Mouse (Mus musculus) mouse trophoblast stem cell (cell line): ENCODE results near the gene Slc35e3.
"Not testable (repeated sequence)": the region's sequence is repeated elsewhere in the genome, so short reads cannot be mapped to it uniquely, and the experiment has no call there.

ENCODE experiments used
- in situ Hi-C, 2 experiments: fragments of 300-500 bp; cut with MseI, MboI; formaldehyde crosslinking; loops; 2 replicates in 1 of 2; 3 replicates in 1 of 2; pipeline ENCODE4 v1.15.1; 2025

The Slc35e3 gene

GRCm38 (mm10) chr10:117762281-117762830 is 16.2 kb upstream of the Slc35e3 start:
- in situ Hi-C loops, result no loop called here

- in situ Hi-C loops, result no loop called here
Observed at GRCm38 (mm10) chr10:117761551-117761950, 15.4 kb upstream of the Slc35e3 start.

DNA sequence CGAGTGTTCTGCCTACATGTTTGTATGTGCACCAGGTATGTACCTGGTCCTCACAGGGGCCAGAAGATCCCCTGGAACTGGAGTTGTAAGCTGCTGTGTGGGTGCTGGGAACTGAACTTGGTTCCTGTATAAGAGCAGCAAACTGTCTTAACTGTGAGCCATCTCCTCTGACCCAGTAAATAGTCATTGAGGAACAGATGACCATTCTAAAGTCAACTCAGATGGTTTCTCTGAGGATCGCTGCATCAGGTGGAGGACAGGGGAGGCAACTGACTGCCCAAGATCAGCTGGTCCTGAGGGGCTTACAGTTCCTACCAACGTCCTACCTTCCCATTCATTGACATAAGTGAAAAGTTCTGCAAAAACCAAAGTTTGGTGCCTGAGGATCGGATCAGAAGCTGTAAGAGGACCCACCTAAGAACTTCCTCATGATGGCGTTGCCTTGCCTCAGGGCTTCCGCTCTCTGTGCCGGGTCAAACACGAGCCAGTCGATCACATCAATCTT is 14.7 kb upstream of the Slc35e3 start:
- in situ Hi-C loops, result no loop called here

DNA sequence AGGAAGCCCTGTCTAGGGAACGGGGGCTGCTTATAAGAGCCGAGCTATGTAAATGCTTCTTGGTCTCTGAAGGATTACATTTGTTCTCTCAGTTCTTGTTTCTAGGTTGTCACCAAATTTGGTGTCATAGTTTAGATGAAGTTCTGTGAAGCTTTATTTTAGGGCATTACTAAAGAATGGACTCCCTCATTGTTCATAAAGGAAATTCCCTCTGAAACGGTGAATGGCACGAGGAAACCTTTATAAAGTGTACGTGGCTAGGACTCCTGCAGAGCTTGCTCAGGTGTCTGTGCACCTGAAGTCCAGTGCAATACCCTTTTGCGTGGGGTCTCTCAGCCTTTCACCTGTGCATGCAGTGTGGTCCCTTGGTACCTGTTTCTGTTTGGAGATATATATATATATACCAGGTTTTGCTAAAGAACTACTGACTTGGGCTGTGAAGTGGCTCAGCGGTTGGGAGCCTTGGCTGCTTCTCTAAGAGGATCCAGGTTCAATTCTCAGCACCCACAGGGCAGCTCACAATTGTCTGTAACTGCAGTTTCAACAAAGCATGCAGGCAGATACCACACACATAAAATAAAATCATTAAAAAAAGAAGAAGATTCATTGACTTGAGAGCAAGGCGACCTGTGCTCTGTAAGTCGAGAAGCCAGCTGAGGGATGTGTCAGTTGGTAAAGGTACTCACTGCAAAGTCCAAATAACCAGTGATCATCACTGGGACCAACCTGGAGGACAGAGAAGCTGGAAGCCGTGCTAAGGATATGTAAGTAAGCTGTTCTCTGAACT is 13.9 kb upstream of the Slc35e3 start:
- in situ Hi-C loops, result no loop called here

DNA sequence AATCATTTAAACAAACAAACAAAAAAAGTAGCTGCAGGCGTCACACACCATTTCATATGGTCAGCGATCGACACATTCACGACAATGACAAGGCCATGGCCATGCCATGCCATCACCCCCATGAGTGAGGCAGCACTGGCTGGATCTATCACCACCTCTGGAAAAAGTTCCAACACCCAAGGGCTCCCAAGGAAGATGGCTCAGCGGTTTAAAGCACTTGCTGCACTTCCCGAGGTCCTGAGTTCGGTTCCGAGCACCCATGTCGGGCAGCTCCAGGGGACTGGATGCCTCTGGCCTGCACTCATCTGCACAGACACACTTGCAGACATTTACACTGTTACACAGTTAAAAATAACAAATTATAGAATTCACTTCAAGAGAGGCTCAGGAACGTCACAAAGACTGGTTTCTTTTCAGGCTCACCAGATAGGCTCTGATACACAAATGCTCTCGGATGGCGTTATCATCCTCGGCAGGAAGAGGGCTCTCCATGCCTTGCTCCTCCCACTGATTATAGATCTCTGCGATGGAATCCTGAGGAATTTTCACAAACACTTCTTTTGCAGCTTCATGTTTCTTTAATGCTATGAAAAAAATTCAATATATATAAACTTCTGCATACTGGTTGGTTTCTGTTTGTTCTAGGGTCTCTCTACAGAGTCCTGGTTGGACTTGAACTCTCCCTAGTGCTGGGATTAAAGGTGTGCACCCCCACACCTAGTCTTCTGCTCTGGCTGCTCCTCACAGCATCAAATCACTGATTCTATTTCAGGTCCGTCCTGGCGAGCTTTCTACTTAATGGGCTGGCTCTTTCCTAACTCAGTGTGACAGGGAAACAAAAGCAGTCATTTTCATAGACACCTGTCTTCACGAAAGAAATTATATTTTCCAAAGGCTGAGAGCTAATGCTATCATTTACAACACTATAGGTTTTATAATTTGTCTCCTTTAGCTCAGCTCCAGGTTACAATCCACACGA is 12.9 kb upstream of the Slc35e3 start:
- in situ Hi-C loops, result no loop called here

GRCm38 (mm10) chr10:117758344-117758743 is 12.2 kb upstream of the Slc35e3 start:
- in situ Hi-C loops, result not testable (repeated sequence)

- in situ Hi-C loops, result no loop called here
Observed at GRCm38 (mm10) chr10:117757796-117758342, 11.7 kb upstream of the Slc35e3 start.

GRCm38 (mm10) chr10:117757259-117757658 is 11.1 kb upstream of the Slc35e3 start:
- in situ Hi-C loops, result no loop called here

DNA sequence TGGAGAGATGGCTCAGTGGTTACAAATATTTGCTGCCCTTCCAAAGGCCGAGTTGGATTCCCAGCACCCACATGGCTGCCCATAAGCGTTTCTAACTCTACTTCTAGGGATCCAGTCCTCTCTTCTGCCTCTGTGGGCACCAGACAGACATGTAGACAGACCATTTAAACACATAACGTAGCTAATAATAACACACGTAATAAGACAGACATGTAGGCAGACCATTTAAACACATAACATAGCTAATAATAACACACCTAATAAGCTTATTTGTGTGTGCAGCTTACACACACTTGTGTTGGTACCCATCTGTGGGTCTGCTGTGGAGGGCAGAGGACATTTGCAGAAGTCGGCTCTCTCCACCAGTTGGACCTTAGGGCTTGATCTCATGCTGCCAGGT is 10.6 kb upstream of the Slc35e3 start:
- in situ Hi-C loops, result no loop called here

DNA sequence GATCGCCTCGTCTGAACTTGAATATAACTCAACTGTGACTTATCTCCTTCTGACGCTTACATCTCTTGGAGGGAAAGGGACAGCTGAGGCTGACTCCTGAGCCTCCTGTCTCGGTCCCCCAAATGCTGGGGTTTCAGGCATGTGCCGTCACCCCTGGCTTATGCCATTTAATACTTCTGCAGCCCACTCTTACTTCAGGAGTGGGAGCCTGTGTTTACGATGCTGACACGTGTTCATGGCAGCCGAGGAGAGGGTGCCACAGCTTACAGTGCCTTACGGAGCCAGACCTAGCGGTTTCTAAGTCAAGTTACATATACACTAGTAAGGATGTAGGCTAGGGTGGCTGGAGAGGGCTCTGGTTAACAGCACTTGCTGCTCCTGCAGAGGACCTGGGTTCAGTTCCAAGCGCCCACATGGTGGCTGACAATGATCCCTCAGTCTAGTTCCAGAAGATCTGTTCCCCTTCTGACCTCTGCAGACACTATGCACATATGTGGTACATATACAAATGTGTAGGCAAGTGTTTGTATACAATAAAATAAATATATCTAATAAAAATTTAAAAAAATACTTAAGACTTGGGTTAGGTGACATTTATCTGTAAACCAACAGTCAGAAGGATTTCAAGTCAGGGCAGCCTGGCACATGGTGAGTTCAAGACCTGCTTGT is 9.8 kb upstream of the Slc35e3 start:
- in situ Hi-C loops, result no loop called here

DNA sequence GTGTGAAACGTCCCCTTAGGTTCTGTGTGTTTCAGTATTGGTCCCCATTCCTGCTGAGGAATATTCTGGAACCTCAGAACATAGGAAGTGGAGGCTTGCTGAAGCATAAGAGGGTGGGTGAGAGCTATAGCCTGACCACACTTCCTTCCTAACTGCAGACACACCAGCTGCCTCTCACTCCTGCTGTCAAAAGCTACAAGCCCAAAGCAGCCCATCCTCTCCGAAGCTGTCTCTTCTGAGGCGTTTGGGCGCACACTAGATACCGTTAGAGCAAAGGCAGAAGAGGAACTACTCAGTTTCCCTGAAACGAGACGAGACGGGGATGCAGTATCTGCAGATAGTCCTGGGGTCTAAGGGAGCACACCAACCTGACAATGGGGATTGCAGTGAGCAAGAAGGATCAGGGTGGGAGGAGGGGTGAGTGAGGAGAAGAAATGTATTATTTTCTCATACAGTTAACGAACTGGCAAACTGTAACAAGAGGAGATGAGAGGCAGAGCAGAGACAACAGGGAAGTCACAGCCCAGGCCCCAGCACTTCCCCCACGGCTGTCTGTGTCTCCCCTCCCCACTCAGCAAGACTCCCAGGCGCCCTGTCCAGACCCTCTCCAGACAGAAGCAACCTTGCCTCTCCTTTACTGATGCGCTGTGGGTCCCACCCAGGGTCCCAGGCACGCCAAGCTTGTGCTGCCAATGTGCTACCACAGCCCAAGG is 9.1 kb upstream of the Slc35e3 start:
- in situ Hi-C loops, result no loop called here

DNA sequence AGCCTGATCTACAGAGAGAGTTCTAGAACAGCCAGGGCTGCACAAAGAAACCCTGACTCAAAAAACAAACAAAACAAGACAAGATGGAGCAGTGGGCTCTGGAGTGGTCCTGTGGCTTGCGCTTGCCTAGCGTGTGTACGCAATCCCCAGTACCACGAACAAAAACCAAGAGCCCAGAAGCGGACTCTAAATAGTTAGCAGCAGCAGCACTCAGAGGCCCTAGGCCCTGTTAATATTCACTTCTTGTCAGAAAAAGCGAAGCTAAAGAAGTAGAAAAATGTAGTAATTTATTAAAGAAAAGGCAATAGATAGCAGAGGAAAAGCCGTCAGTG is 8.4 kb upstream of the Slc35e3 start:
- in situ Hi-C loops, result no loop called here

DNA sequence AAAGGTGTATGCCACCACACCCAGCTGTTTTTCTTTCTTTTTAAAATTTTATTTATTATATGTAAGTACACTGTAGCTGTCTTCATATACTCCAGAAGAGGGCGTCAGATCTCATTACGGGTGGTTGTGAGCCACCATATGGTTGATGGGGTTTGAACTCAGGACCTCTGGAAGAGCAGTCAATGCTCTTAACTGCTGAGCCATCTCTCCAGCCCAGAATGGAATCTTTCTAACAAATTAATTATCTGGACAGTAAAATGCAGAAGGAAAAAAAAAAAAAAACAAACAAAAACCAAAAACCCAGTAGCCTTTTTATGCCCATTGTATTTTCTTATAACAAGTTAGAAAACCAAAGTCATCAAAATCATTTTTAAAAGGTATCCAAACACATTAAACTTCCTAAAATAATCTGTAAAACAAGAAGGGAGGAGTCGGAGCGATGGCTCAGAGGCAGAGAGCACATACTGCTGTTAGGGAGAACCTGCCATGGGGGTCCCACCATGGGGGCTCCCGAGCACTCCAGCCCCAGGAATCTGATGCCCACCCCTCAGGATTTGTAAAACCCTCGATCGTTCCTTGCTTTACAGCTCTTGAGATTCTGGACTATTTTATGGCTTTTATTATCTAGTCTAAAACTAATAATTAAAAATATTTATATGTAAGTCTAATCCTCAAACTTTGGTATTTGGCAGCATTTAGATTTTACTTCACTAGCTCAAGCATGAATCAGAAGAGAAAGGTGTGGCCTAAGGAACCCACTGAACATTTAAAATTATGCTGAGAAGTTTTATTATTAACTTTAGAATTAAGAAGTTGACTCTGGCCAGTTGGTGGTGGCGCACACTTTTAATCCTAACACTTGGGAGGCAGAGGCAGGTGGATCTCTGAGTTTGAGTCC is 7.8 kb upstream of the Slc35e3 start:
- in situ Hi-C loops, result no loop called here

- in situ Hi-C loops, result no loop called here
Observed at GRCm38 (mm10) chr10:117752851-117753647, 6.9 kb upstream of the Slc35e3 start.

- in situ Hi-C loops, result no loop called here
Observed at GRCm38 (mm10) chr10:117752304-117752821, 6.2 kb upstream of the Slc35e3 start.

- in situ Hi-C loops, result no loop called here
Observed at GRCm38 (mm10) chr10:117751744-117752143, 5.6 kb upstream of the Slc35e3 start.

DNA sequence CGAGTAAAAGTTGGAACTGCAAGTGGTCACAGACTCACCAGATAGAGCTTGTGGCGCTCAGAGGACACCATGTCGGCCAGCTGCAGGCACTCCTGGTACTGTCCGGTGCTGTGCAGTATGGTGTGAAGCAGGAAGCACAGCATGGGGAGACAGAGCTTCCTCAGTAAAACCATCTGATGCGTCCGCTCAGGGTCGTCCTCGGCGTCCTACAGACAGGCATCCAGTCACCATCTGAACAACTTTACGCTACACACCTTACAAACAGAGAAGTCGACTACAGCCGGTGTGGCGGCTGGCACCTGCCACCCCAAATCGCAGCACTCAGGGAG is 5.1 kb upstream of the Slc35e3 start:
- in situ Hi-C loops, result no loop called here

DNA sequence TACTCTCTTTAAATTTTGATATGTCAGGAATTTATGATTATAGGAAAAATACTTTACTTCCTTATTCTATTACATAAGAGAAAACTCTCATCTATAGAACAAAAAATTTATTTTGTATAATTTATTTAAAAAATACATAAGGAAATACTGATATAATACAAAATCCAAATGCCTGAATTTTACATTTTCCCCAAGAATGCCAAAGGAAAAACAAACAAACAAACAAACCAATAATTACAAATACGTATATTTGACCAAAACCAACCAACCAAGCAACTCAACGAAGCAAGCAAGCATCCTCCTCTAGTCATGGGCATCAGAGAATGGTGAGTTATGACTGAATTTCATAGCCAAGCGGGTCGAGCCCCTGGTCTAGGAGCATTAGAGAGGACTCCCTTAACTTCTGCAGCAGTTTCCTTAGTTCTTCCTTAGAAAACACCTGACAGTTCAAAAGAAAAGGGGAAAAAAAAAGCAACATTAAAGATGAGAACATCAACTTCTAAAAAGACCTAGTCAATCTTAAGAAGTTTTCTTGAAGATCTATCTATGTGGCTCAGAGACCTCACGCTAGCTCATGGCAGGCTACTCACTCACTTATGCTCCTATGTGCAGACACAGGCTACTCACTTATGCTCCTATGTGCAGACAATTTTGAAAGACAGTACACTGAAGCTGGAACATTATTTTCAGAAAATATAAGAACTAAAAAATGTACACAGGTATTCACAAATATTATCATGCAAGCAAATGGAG is 4.5 kb upstream of the Slc35e3 start:
- in situ Hi-C loops, result no loop called here
